Mouse (Mus musculus) brain, embryonic 14.5 days (tissue): ENCODE measurements at regions not wholly inside any gene's neighbourhood (a gene's known extent, or its start where the extent isn't known, plus 50 kb on each side); places are given as distances from the start of the nearest gene placed in this dataset.

ENCODE experiments used
- CTCF ChIP-seq: fragments of 200-500 bp; IDR thresholded peaks from 2 replicates; pipeline ENCODE4 v1.5.1; 2012; ENCODE audit warnings: inconsistent platforms, mild to moderate bottlenecking, moderate library complexity, borderline replicate concordance; ENCODE audit not compliant: insufficient read depth, insufficient read length; ENCODE audit errors: extremely low read depth
- POLR2A ChIP-seq: fragments of 200-500 bp; IDR thresholded peaks from 2 replicates; pipeline ENCODE4 v1.6.1; 2012; ENCODE audit warnings: mild to moderate bottlenecking, inconsistent platforms, borderline replicate concordance; ENCODE audit not compliant: poor library complexity, insufficient read depth, insufficient read length, severe bottlenecking; ENCODE audit errors: extremely low read depth

DNA sequence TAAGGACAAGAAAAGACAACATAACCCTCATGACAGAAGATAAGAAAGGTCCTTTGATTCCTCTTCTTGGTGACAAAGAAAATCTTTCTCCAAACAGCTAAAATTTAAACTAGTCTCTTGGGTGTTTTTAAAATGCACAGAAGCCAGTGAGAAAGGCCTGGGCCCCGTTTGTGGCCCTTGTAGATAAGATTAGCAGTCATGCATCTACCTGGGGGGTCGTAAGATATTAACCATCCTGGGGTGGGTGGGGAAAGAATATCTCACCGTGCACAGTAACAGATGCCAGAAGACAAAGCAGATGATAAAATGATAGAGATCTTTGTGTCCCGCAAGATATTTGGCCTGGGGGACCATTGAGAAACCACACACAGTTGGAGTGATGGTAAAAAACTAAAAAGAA is 51.5 kb upstream of the Atp2b1 start:
- no peak for TF ChIP-seq CTCF
- no peak for TF ChIP-seq POLR2A
